Mouse (Mus musculus) embryo, embryonic 9.5 days (tissue): ENCODE measurements at regions not wholly inside any gene's neighbourhood (a gene's known extent, or its start where the extent isn't known, plus 50 kb on each side); places are given as distances from the start of the nearest gene placed in this dataset.

Experiments
- DNase-seq: peaks from one replicate; pipeline ENCODE4 v3.0.0-alpha.2; 2017; ENCODE audit errors: extremely low spot score

GRCm38 (mm10) chr5:133113183-133113582, 570.0 kb upstream of the Auts2 start:
- no peak for DNase-seq

- peak; percentile 4 for DNase-seq
These were observed 563.7 kb upstream of the Auts2 start for GRCm38 (mm10) chr5:133106691-133107354.

GRCm38 (mm10) chr5:133096340-133096739, 553.2 kb upstream of the Auts2 start:
- no peak for DNase-seq

- no peak for DNase-seq
These were observed 541.7 kb upstream of the Auts2 start for GRCm38 (mm10) chr5:133084859-133085258.

- no peak for DNase-seq
These were observed 537.6 kb upstream of the Auts2 start for GRCm38 (mm10) chr5:133080751-133081150.

GRCm38 (mm10) chr5:133078916-133079315, 535.8 kb upstream of the Auts2 start:
- no peak for DNase-seq

- no peak for DNase-seq
These were observed 535.2 kb upstream of the Auts2 start for GRCm38 (mm10) chr5:133078390-133078789.

GRCm38 (mm10) chr5:133073317-133073716, 530.2 kb upstream of the Auts2 start:
- no peak for DNase-seq

GRCm38 (mm10) chr5:133070141-133070540, 527.0 kb upstream of the Auts2 start:
- DNase-seq = no peak

- DNase-seq = no peak
These were observed 519.3 kb upstream of the Auts2 start for GRCm38 (mm10) chr5:133062481-133062880.

- no peak for DNase-seq
These were observed 504.3 kb upstream of the Auts2 start for GRCm38 (mm10) chr5:133047456-133047855.

- no peak for DNase-seq
These were observed 502.5 kb upstream of the Auts2 start for GRCm38 (mm10) chr5:133045637-133046036.

- no peak for DNase-seq
These were observed 484.4 kb upstream of the Auts2 start for GRCm38 (mm10) chr5:133027590-133027989.

GRCm38 (mm10) chr5:133025121-133025520, 482.0 kb upstream of the Auts2 start:
- DNase-seq = no peak

GRCm38 (mm10) chr5:133020821-133021220, 477.7 kb upstream of the Auts2 start:
- no peak for DNase-seq

- DNase-seq = no peak
These were observed 477.0 kb upstream of the Auts2 start for GRCm38 (mm10) chr5:133020116-133020515.

GRCm38 (mm10) chr5:133010624-133011575, 467.8 kb upstream of the Auts2 start:
- DNase-seq = no peak

- DNase-seq = no peak
These were observed 439.7 kb upstream of the Auts2 start for GRCm38 (mm10) chr5:132982866-132983265.

GRCm38 (mm10) chr5:132979013-132979412, 435.9 kb upstream of the Auts2 start:
- no peak for DNase-seq

GRCm38 (mm10) chr5:132975303-132975932, 432.3 kb upstream of the Auts2 start:
- DNase-seq = no peak

GRCm38 (mm10) chr5:132974876-132975275, 431.7 kb upstream of the Auts2 start:
- DNase-seq = no peak

GRCm38 (mm10) chr5:132971046-132971445, 427.9 kb upstream of the Auts2 start:
- no peak for DNase-seq
